Mouse (Mus musculus) bone marrow, adult 2 months (tissue): ENCODE data around the gene Zc3h13. TPM values are rescaled to one million over a fixed set of nuclear protein-coding genes. Genes with fewer than 3 reads are reported as not detected.

Source experiments
- H3K27ac ChIP-seq: fragments of 200-500 bp; 2 replicates; pipeline ENCODE4 v1.5.1; 2012; ENCODE audit warnings: low read depth, mild to moderate bottlenecking, control low read depth, inconsistent platforms, low read length; ENCODE audit not compliant: control insufficient read depth, poor library complexity, insufficient read depth
- H3K4me1 ChIP-seq: fragments of 200-500 bp; 2 replicates; pipeline ENCODE4 v1.6.1; 2011; ENCODE audit warnings: low read length; ENCODE audit not compliant: control insufficient read depth, insufficient read depth
- H3K4me3 ChIP-seq: fragments of 200-500 bp; replicated peaks from 2 replicates; pipeline ENCODE3; 2011; ENCODE audit warnings: mild to moderate bottlenecking, low read depth, low read length, control low read depth; ENCODE audit not compliant: control insufficient read depth
- CTCF ChIP-seq: fragments of 200-500 bp; IDR thresholded peaks from 2 replicates; pipeline ENCODE4 v1.5.1; 2011; ENCODE audit warnings: low read length, control low read depth; ENCODE audit not compliant: control insufficient read depth, insufficient read depth
- POLR2A ChIP-seq: fragments of 200-500 bp; IDR thresholded peaks from 2 replicates; pipeline ENCODE4 v1.6.1; 2011; ENCODE audit warnings: low read depth, mild to moderate bottlenecking, control low read depth, low read length, borderline replicate concordance; ENCODE audit not compliant: control insufficient read depth
- WGBS: fragments of 180-500 bp; shearing (Covaris S2); methylation state at CpG from one replicate; pipeline ENCODE4 v1.1.7; 2018; 5-methylcytosine and 5-hydroxymethylcytosine counted together
- polyA plus RNA-seq: library from polyadenylated mRNA; stranded (reverse); fragments of >200 nt; gene quantifications from 2 replicates; pipeline ENCODE4 v1.2.4, GENCODE M21; 2011; ENCODE audit warnings: low replicate concordance; ENCODE audit not compliant: missing spikeins, insufficient read depth, insufficient read length

Zc3h13 gene
- 14.6 and 19.1 TPM in 2 replicates for polyA plus RNA-seq

- Histone ChIP-seq H3K27ac (peak within 1 kb of the TSS; percentile 71), H3K4me3 (peak within 1 kb of the TSS; percentile 87), H3K4me1 (no peaks in the 10 kb centered on the region; the same call in 1 of the 2 replicates)
- WGBS: under 1% methylated on average over 61 of the region's 61 CpGs
- TF ChIP-seq CTCF (no peak), POLR2A (peak; percentile 73; the same call in 1 of the 2 replicates)
These were observed at the start of gene Zc3h13 for GRCm38 (mm10) chr14:75284193-75284915. Zc3h13 (plus strand) TSS chr14:75284373.

GRCm38 (mm10) chr14:75235552-75235951 is 48.6 kb upstream of the Zc3h13 start:
- 87% methylated on average over 8 of the region's 8 CpGs for WGBS

GRCm38 (mm10) chr14:75235955-75236635 is 48.1 kb upstream of the Zc3h13 start:
- Histone ChIP-seq H3K4me1 (no peaks in the 10 kb centered on the region; the same call in 1 of the 2 replicates), H3K27ac (no peak overlapping the region), H3K4me3 (no peak overlapping the region)
- WGBS: 76% methylated on average over 9 of the region's 9 CpGs
- TF ChIP-seq POLR2A (no peak), CTCF (no peak)

More at GRCm38 (mm10) chr14:75235552-75235951, 48.6 kb upstream of the Zc3h13 start:
- H3K4me3 ChIP-seq: no peak overlapping the region
- no peak for TF ChIP-seq CTCF
- TF ChIP-seq POLR2A: no peak
- H3K27ac ChIP-seq: no peak overlapping the region
- no peaks in the 10 kb centered on the region; the same call in 1 of the 2 replicates for H3K4me1 ChIP-seq

GRCm38 (mm10) chr14:75236636-75237003 is 47.6 kb upstream of the Zc3h13 start:
- Histone ChIP-seq H3K27ac (no peak overlapping the region), H3K4me3 (no peak overlapping the region), H3K4me1 (no peaks in the 10 kb centered on the region; the same call in 1 of the 2 replicates)
- TF ChIP-seq CTCF: no peak
- TF ChIP-seq POLR2A: no peak
- 82% methylated on average over 4 of the region's 4 CpGs for WGBS

GRCm38 (mm10) chr14:75237096-75237495 is 47.1 kb upstream of the Zc3h13 start:
- Histone ChIP-seq H3K4me3 (no peak overlapping the region), H3K4me1 (no peaks in the 10 kb centered on the region; the same call in 1 of the 2 replicates), H3K27ac (no peak overlapping the region)
- no peak for TF ChIP-seq CTCF
- no peak for TF ChIP-seq POLR2A
- 78% methylated on average over 8 of the region's 8 CpGs for WGBS

GRCm38 (mm10) chr14:75238054-75238692 is 46.0 kb upstream of the Zc3h13 start:
- Histone ChIP-seq H3K4me3 (no peak overlapping the region), H3K4me1 (no peaks in the 10 kb centered on the region; the same call in 1 of the 2 replicates), H3K27ac (no peak overlapping the region)
- 17% methylated on average over 6 of the region's 6 CpGs for WGBS
- TF ChIP-seq POLR2A (no peak), CTCF (no peak)

GRCm38 (mm10) chr14:75242087-75242486 is 42.1 kb upstream of the Zc3h13 start, which contains the start of gene Cpb2:
Cpb2 (plus strand) TSS chr14:75242287.
- TF ChIP-seq CTCF: no peak
- TF ChIP-seq POLR2A: no peak
- H3K27ac ChIP-seq: no peak within 1 kb of the TSS

More at GRCm38 (mm10) chr14:75242087-75242486, 42.1 kb upstream of the Zc3h13 start, which contains the start of gene Cpb2:
- WGBS: 88% methylated on average over 5 of the region's 5 CpGs
- Histone ChIP-seq H3K4me3 (no peak within 1 kb of the TSS), H3K4me1 (no peaks in the 10 kb centered on the region; the same call in 1 of the 2 replicates)
